Mouse (Mus musculus): ENCODE data around the gene Myo1a. TPM values are rescaled to one million over a fixed set of nuclear protein-coding genes. Genes with fewer than 3 reads are reported as not detected.

The Myo1a gene
- polyA plus RNA-seq, 1 experiment: 0.16 TPM

- no peak for TF ChIP-seq USF1 (IDR thresholded peaks at IDR 0.05; ENCODE audit: low read depth)
- no peak for TF ChIP-seq MYOG (IDR thresholded peaks at IDR 0.05; ENCODE audit: control insufficient read depth, extremely low read depth, insufficient read length)
- TF ChIP-seq MYOD1 (IDR thresholded peaks at IDR 0.05; ENCODE audit: control insufficient read depth, insufficient read length, low read depth): no peak
- no peak for TF ChIP-seq CEBPB (IDR thresholded peaks at IDR 0.05; ENCODE audit: low read depth)
- no peak for TF ChIP-seq CTCF (IDR thresholded peaks at IDR 0.05; ENCODE audit: control insufficient read depth, insufficient read depth, insufficient read length)
- TF ChIP-seq FOSL1 (IDR thresholded peaks at IDR 0.05; ENCODE audit: insufficient read depth, low read length, poor library complexity, severe bottlenecking): no peak
- no peak for TF ChIP-seq MAX (IDR thresholded peaks at IDR 0.05)
- Histone ChIP-seq H3K27me3 (ENCODE audit: control insufficient read depth, insufficient read depth, insufficient read length) (no peaks in the 10 kb centered on the region), H3ac (ENCODE audit: control insufficient read depth, insufficient read length, low read depth) (peak overlapping the region; percentile 3), H3K79me3 (ENCODE audit: low read depth) (peaks cover 22% of the 10 kb centered on the region), H3K4me3 (ENCODE audit: insufficient read depth, poor library complexity, severe bottlenecking) (peak overlapping the region; percentile 47), H3K79me2 (ENCODE audit: control insufficient read depth, insufficient read depth) (peaks cover 23% of the 10 kb centered on the region), H3K36me3 (ENCODE audit: control insufficient read depth, insufficient read depth) (peaks cover 14% of the 10 kb centered on the region)
These were observed 35.8 kb upstream of the Myo1a start for GRCm38 (mm10) chr10:127669170-127669569.

GRCm38 (mm10) chr10:127670185-127670584 is 34.8 kb upstream of the Myo1a start:
- H3K4me3 ChIP-seq (ENCODE audit: insufficient read depth, poor library complexity, severe bottlenecking): no peak overlapping the region
- no peaks in the 10 kb centered on the region for H3K27me3 ChIP-seq (ENCODE audit: control insufficient read depth, insufficient read depth, insufficient read length)
- no peak for TF ChIP-seq CEBPB (IDR thresholded peaks at IDR 0.05; ENCODE audit: low read depth)
- TF ChIP-seq FOSL1 (IDR thresholded peaks at IDR 0.05; ENCODE audit: insufficient read depth, low read length, poor library complexity, severe bottlenecking): no peak
- no peak for TF ChIP-seq CTCF (IDR thresholded peaks at IDR 0.05; ENCODE audit: control insufficient read depth, insufficient read depth, insufficient read length)
- TF ChIP-seq USF1 (IDR thresholded peaks at IDR 0.05; ENCODE audit: low read depth): no peak
- no peak for TF ChIP-seq MAX (IDR thresholded peaks at IDR 0.05)
- no peak for TF ChIP-seq MYOD1 (IDR thresholded peaks at IDR 0.05; ENCODE audit: control insufficient read depth, insufficient read length, low read depth)
- no peak for TF ChIP-seq MYOG (IDR thresholded peaks at IDR 0.05; ENCODE audit: control insufficient read depth, extremely low read depth, insufficient read length)
- H3K79me3 ChIP-seq (ENCODE audit: low read depth): peaks cover 11% of the 10 kb centered on the region
- H3K36me3 ChIP-seq (ENCODE audit: control insufficient read depth, insufficient read depth): peaks cover 5% of the 10 kb centered on the region
- H3K79me2 ChIP-seq (ENCODE audit: control insufficient read depth, insufficient read depth): peaks cover 13% of the 10 kb centered on the region
- H3ac ChIP-seq (ENCODE audit: control insufficient read depth, insufficient read length, low read depth): no peak overlapping the region

GRCm38 (mm10) chr10:127671276-127671675 is 33.7 kb upstream of the Myo1a start:
- no peaks in the 10 kb centered on the region for H3K27me3 ChIP-seq (ENCODE audit: control insufficient read depth, insufficient read depth, insufficient read length)
- peaks cover under 1% of the 10 kb centered on the region for H3K79me3 ChIP-seq (ENCODE audit: low read depth)
- H3K79me2 ChIP-seq (ENCODE audit: control insufficient read depth, insufficient read depth): peaks cover 2% of the 10 kb centered on the region
- no peak overlapping the region for H3ac ChIP-seq (ENCODE audit: control insufficient read depth, insufficient read length, low read depth)
- H3K4me3 ChIP-seq (ENCODE audit: insufficient read depth, poor library complexity, severe bottlenecking): no peak overlapping the region
- no peaks in the 10 kb centered on the region for H3K36me3 ChIP-seq (ENCODE audit: control insufficient read depth, insufficient read depth)
- TF ChIP-seq MYOD1 (IDR thresholded peaks at IDR 0.05; ENCODE audit: control insufficient read depth, insufficient read length, low read depth) (no peak), USF1 (IDR thresholded peaks at IDR 0.05; ENCODE audit: low read depth) (no peak), MAX (IDR thresholded peaks at IDR 0.05) (no peak), CEBPB (IDR thresholded peaks at IDR 0.05; ENCODE audit: low read depth) (no peak), MYOG (IDR thresholded peaks at IDR 0.05; ENCODE audit: control insufficient read depth, extremely low read depth, insufficient read length) (no peak)

- TF ChIP-seq MAX (IDR thresholded peaks at IDR 0.05) (no peak), CTCF (IDR thresholded peaks at IDR 0.05; ENCODE audit: control insufficient read depth, insufficient read depth, insufficient read length) (no peak), USF1 (IDR thresholded peaks at IDR 0.05; ENCODE audit: low read depth) (no peak), MYOG (IDR thresholded peaks at IDR 0.05; ENCODE audit: control insufficient read depth, extremely low read depth, insufficient read length) (no peak), MYOD1 (IDR thresholded peaks at IDR 0.05; ENCODE audit: control insufficient read depth, insufficient read length, low read depth) (no peak), CEBPB (IDR thresholded peaks at IDR 0.05; ENCODE audit: low read depth) (no peak), FOSL1 (IDR thresholded peaks at IDR 0.05; ENCODE audit: insufficient read depth, low read length, poor library complexity, severe bottlenecking) (no peak)
- Histone ChIP-seq H3K79me2 (ENCODE audit: control insufficient read depth, insufficient read depth) (peaks cover 20% of the 10 kb centered on the region), H3K4me3 (ENCODE audit: insufficient read depth, poor library complexity, severe bottlenecking) (no peak overlapping the region), H3K79me3 (ENCODE audit: low read depth) (peaks cover 8% of the 10 kb centered on the region), H3K36me3 (ENCODE audit: control insufficient read depth, insufficient read depth) (no peaks in the 10 kb centered on the region), H3K27me3 (ENCODE audit: control insufficient read depth, insufficient read depth, insufficient read length) (no peaks in the 10 kb centered on the region), H3ac (ENCODE audit: control insufficient read depth, insufficient read length, low read depth) (no peak overlapping the region)
These were observed 30.8 kb upstream of the Myo1a start for GRCm38 (mm10) chr10:127674046-127674655.

- H3K4me3 ChIP-seq (ENCODE audit: insufficient read depth, poor library complexity, severe bottlenecking): peak overlapping the region; percentile 21
- H3K27me3 ChIP-seq (ENCODE audit: control insufficient read depth, insufficient read depth, insufficient read length): no peaks in the 10 kb centered on the region
- peaks cover 28% of the 10 kb centered on the region for H3K79me2 ChIP-seq (ENCODE audit: control insufficient read depth, insufficient read depth)
- TF ChIP-seq USF1 (IDR thresholded peaks at IDR 0.05; ENCODE audit: low read depth): no peak
- peak; percentile 80 for TF ChIP-seq CTCF (IDR thresholded peaks at IDR 0.05; ENCODE audit: control insufficient read depth, insufficient read depth, insufficient read length)
- no peak overlapping the region for H3ac ChIP-seq (ENCODE audit: control insufficient read depth, insufficient read length, low read depth)
- H3K79me3 ChIP-seq (ENCODE audit: low read depth): peaks cover 8% of the 10 kb centered on the region
- no peaks in the 10 kb centered on the region for H3K36me3 ChIP-seq (ENCODE audit: control insufficient read depth, insufficient read depth)
These were observed 30.0 kb upstream of the Myo1a start for GRCm38 (mm10) chr10:127674794-127675522.

Measured in C2C12 (cell line).